ENCODE assay signal across 9 mouse cellular contexts in genomic region chr9:60243503-60243902, GRCm38 (mm10).
DNase-seq lines count a peak whose midpoint lies in the region; ATAC-seq and TF ChIP-seq lines count a peak whose summit lies in the region.
"Had no signal": no experiment of that assay in that cellular context is flagged by ENCODE, and none has a peak within 500 bp of the region (broad histone marks: within the 10 kb centered on the region; RNA-seq: fewer than 3 reads in every experiment).

No protein-coding gene starts in this region.

- ATAC-seq in heart, postnatal 0 days (ENCODE audit: insufficient read depth, low read depth) = no peak
- ATAC-seq in midbrain, postnatal 0 days (ENCODE audit: low FRiP score) = no peak
- ATAC-seq in midbrain, embryonic 16.5 days = no peak
- ATAC-seq in megakaryocyte-erythroid progenitor cell, adult 5-6 weeks (replicated peaks; ENCODE audit: low FRiP score, low TSS enrichment, poor library complexity, severe bottlenecking) = no peak

- TF ChIP-seq CTCF in heart, postnatal 0 days (IDR thresholded peaks at IDR 0.05; ENCODE audit: low read depth) = peak; percentile 59
- peak; percentile 74 for TF ChIP-seq CTCF in midbrain, postnatal 0 days (IDR thresholded peaks at IDR 0.05)
- TF ChIP-seq CTCF in olfactory bulb, adult 2 months (IDR thresholded peaks at IDR 0.05; ENCODE audit: insufficient read depth, low read depth, low read length) = peak; percentile 51; the same call in 1 of the 2 replicates

- WGBS in heart, postnatal 0 days = 68% methylated on average over 6 of the region's 6 CpGs
- WGBS in midbrain, postnatal 0 days = 64% methylated on average over 6 of the region's 6 CpGs
- WGBS in midbrain, embryonic 16.5 days = 65% methylated on average over 6 of the region's 6 CpGs
- 67% methylated on average over 6 of the region's 6 CpGs for WGBS in olfactory bulb, adult 2 months

- no peak overlapping the region for H3K27ac ChIP-seq in heart, postnatal 0 days (ENCODE audit: low read depth)
- H3K27ac ChIP-seq in midbrain, postnatal 0 days (ENCODE audit: low read depth, low read length) = no peak overlapping the region
- no peak overlapping the region for H3K27ac ChIP-seq in midbrain, embryonic 16.5 days (ENCODE audit: low read length)
- no peak overlapping the region for H3K27ac ChIP-seq in olfactory bulb, adult 2 months (ENCODE audit: insufficient read depth, low read depth, low read length)
- H3K27ac ChIP-seq: limb, embryonic 12.5 days had no signal

- DNase-seq in heart, postnatal 0 days (ENCODE audit: low spot score) = no peak
- no peak for DNase-seq in heart, postnatal 25 days (ENCODE audit: low spot score)
- no peak for DNase-seq in midbrain, postnatal 0 days (ENCODE audit: low spot score)
- peak; percentile 26 for DNase-seq in R1 (ENCODE audit: low read depth, low spot score)
- no peak for DNase-seq in layer of hippocampus, adult 11-12 months (ENCODE audit: low spot score)

- TF ChIP-seq EP300 in heart, postnatal 0 days (IDR thresholded peaks at IDR 0.05; ENCODE audit: low read depth) = no peak

- no peak overlapping the region for H3K4me3 ChIP-seq in heart, postnatal 0 days (ENCODE audit: low read depth, low read length)
- no peak overlapping the region for H3K4me3 ChIP-seq in midbrain, postnatal 0 days (ENCODE audit: low read depth, low read length)
- no peak overlapping the region for H3K4me3 ChIP-seq in midbrain, embryonic 16.5 days (ENCODE audit: low read depth, low read length)
- no peak overlapping the region for H3K4me3 ChIP-seq in olfactory bulb, adult 2 months (ENCODE audit: insufficient read depth, low read depth, low read length)
- H3K4me3 ChIP-seq: limb, embryonic 12.5 days had no signal

- intact Hi-C loops in heart, postnatal 25 days (cut with DNase I) = no loop called here

- H3K4me1 ChIP-seq in heart, postnatal 0 days (ENCODE audit: control insufficient read depth, insufficient read depth) = no peaks in the 10 kb centered on the region
- no peaks in the 10 kb centered on the region for H3K4me1 ChIP-seq in midbrain, postnatal 0 days (ENCODE audit: insufficient read depth, low read length)
- H3K4me1 ChIP-seq in midbrain, embryonic 16.5 days (ENCODE audit: control insufficient read depth, insufficient read depth, low read length) = no peaks in the 10 kb centered on the region
- no peaks in the 10 kb centered on the region for H3K4me1 ChIP-seq in olfactory bulb, adult 2 months (ENCODE audit: control insufficient read depth, insufficient read depth, low read length)
- H3K4me1 ChIP-seq: limb, embryonic 12.5 days had no signal

- H3K4me2 ChIP-seq in heart, postnatal 0 days (ENCODE audit: low read depth, low read length) = no peak overlapping the region
- H3K4me2 ChIP-seq in midbrain, postnatal 0 days (ENCODE audit: low read depth, low read length, poor library complexity, severe bottlenecking) = no peak overlapping the region
- H3K4me2 ChIP-seq in midbrain, embryonic 16.5 days (ENCODE audit: low read length) = no peak overlapping the region
- H3K4me2 ChIP-seq: limb, embryonic 12.5 days had no signal

- no peaks in the 10 kb centered on the region for H3K27me3 ChIP-seq in heart, postnatal 0 days (ENCODE audit: control insufficient read depth, insufficient read depth, low read length)
- H3K27me3 ChIP-seq in midbrain, postnatal 0 days (ENCODE audit: insufficient read depth, low read length) = no peaks in the 10 kb centered on the region
- no peaks in the 10 kb centered on the region for H3K27me3 ChIP-seq in midbrain, embryonic 16.5 days (ENCODE audit: control insufficient read depth, insufficient read depth, low read depth, low read length)
- H3K27me3 ChIP-seq: limb, embryonic 12.5 days had no signal

- no peak overlapping the region for H3K9ac ChIP-seq in heart, postnatal 0 days (replicated peaks; ENCODE audit: low read depth, low read length)
- no peak overlapping the region for H3K9ac ChIP-seq in midbrain, postnatal 0 days (replicated peaks; ENCODE audit: low read length, poor library complexity, severe bottlenecking)
- no peak overlapping the region for H3K9ac ChIP-seq in midbrain, embryonic 16.5 days (ENCODE audit: low read depth, low read length)
- H3K9ac ChIP-seq: limb, embryonic 12.5 days had no signal

- H3K9me3 ChIP-seq in heart, postnatal 0 days (replicated peaks; ENCODE audit: control insufficient read depth, low read length) = no peaks in the 10 kb centered on the region
- H3K9me3 ChIP-seq in midbrain, postnatal 0 days (ENCODE audit: low read length) = no peaks in the 10 kb centered on the region
- no peaks in the 10 kb centered on the region for H3K9me3 ChIP-seq in midbrain, embryonic 16.5 days (replicated peaks; ENCODE audit: control insufficient read depth, low read length, poor library complexity, severe bottlenecking)
- H3K9me3 ChIP-seq: limb, embryonic 12.5 days had no signal

- no peaks in the 10 kb centered on the region for H3K36me3 ChIP-seq in heart, postnatal 0 days (replicated peaks; ENCODE audit: control insufficient read depth, insufficient read depth, low read length)
- H3K36me3 ChIP-seq in midbrain, postnatal 0 days (ENCODE audit: insufficient read depth, low read length) = no peaks in the 10 kb centered on the region
- H3K36me3 ChIP-seq in midbrain, embryonic 16.5 days (ENCODE audit: control insufficient read depth, insufficient read depth, low read length) = no peaks in the 10 kb centered on the region
- H3K36me3 ChIP-seq: limb, embryonic 12.5 days had no signal

- no peak for TF ChIP-seq POLR2A in olfactory bulb, adult 2 months (IDR thresholded peaks at IDR 0.05; ENCODE audit: insufficient read depth, low read depth, low read length)
